Mouse (Mus musculus) ZHBTc4 (cell line): Measurements from ENCODE around the gene Nfat5.
A peak's percentile ranks its signal among the peaks of the same experiment; 100 is the strongest.

Source experiments
- DNase-seq: peaks from one replicate; pipeline ENCODE4 v3.0.0-alpha.2; 2011; ENCODE audit warnings: low read depth, low spot score

Gene Nfat5

DNA sequence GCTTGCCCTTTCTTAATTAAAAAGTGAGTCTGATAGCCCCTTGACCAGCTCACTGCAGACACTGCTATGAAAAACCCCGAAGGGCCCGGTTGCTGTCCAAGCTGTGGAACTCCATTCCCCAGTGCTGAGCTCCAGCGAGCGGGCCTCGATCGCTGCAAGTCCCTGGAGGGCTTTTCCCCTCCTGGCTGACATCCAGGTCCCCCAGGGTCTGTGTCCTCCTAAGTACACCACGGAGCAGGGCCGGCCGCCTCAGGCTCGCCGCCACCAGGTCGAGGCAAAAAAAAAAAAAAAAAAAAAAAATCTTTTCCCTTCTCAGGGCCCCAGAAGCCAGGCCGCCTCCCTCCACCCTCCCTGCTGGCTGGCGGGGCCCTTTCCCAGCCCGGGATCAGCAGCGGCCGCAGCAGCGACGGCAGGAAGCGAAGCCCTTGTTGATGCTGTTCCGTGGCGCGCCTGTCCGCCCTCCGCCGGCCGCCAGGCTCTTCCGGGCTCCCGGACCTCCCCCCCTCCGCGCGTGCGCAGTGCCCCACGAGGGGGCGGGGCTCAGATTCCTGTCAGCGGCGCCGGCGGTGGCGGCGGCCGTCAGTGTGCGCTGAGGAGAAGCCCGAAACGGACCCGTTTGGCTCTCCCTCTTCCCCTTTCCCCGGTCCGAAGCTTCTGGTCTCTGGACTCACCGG is at the start of gene Nfat5:
Gene Nfat5, plus strand, starts transcription at position 543 of the 674 bp plus-strand sequence.
- peak; percentile 97 for DNase-seq

DNA sequence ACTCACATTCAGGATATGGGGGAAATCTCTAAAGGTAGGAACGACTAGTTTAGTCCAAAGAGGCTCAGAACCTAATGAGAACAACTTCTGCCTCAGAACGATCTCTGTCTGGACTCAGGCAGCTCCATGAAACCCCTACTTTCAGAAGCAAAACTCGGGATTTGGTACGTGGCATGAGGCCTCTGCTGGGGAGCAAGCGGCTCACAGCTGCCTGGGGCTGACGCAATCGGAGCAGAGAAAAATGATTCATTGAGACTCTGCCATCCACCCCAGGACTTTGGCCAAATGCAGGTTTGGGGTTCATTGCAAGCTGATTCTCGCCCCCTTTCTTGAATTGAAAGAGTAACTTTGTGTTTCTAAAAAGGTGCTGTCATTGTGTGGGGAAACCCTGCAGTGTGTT is 49.1 kb upstream of the Nfat5 start:
- DNase-seq: no peak

DNA sequence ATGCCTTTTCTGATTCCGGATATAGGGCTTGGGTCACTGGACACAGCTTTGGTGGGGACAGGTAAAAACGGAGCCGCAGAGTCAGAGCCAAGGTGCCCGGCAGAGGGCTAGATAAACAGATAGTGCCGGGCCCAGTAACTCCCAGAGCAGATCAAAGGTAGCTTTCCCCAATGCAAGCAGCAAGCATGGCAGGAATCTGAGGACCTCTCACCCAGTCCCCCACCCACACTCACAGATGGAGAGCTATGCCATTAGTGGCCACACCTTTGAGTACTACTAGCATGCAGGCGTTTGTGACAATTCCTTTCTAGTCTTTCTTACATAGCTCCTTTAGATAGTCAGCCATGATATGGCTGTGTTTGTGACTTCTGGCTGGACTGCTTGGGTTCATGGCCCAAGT is 44.8 kb upstream of the Nfat5 start:
- peak; percentile 25 for DNase-seq

DNA sequence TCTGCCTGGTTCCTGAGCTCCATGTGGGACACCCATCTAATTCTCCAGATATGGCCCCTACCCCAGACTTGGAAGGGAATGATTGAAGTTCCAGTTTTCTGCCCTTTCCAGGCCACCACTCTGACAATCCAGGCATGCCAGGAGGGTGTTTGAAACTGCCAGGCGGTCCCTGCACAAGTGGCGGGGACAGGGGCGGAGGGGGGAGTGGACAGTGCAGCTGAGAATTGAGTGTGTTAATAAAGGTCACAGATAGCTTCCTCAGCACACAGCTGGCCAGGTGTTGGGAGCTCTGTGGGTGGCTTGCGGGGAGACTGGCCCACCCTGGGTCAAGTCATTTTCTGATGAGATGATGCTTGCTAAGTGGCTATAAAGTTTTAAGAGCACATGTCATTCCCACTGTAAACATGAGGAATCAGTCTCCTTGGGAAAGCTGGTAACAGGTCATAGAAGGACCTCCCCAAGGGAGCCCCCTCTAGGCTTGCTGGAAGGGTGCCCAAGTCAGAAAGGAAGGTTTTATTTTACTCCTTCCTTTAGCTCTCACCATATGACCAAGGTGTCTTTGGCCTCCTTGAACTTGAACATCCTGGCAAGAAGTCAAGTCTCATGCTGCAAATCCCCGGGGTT is 41.7 kb upstream of the Nfat5 start:
- no peak for DNase-seq

DNA sequence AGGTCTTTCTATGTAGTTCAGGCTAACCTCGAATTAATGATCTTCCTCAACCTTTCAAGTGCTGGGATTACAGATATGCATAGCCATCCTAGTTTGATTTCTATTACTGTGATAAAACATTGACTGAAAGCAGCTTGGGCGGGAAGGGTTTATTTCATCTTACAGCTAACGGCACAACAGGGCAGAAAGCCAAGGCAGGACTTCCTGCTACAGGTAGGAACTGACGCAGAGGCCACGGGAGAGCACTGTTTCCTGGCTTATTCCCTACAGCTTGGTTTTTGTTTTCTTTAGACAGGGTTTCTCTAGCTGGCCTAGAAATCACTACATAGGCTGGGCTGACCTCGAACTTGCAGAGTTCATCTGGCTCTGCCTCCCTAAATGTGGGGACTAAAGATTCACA is 40.1 kb upstream of the Nfat5 start:
- DNase-seq: no peak

DNA sequence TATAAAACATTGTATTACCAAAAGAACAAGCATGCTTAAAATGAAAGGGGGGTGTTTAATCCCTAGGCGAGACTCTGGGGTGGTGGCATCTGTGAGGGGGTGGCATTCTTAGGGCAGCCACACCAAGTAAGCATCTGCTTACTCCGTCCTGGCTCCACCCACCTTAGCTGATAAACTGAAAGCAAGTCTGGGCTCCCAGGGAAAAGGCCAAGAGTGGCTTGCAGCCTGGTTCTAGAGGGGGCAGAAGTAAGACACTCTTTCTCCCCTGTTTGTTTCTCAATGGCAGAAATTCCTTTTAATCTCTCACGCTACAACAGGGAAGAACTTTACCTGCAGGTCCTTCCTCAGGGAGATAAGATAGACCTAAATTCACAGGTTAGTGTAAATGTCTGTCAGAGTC is 38.9 kb upstream of the Nfat5 start:
- DNase-seq: no peak

DNA sequence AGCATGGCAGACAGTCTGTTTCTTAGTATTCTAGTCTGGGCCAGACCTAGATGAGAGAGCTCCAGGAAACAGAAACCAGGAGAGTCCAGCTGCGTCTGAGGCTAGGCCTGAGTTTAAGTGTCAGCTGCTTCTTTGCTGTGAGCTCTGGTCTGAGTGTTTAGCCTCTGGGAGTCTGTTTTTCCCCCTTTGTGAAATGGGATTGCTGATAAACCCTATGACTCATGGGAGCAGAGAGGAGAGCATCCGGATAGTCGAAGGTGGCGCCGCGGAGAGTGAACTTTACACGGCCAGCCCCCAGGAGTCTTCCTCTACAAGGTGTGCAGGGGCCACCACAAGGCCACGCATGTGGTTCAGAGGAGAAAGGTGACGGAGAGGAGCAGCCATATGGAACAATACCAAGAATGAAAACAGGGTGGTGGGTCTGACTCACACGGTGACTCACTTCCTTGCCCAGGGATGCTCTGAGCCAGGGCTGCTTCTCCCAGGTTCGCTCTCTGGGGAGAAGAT is 38.3 kb upstream of the Nfat5 start:
- DNase-seq: no peak

DNA sequence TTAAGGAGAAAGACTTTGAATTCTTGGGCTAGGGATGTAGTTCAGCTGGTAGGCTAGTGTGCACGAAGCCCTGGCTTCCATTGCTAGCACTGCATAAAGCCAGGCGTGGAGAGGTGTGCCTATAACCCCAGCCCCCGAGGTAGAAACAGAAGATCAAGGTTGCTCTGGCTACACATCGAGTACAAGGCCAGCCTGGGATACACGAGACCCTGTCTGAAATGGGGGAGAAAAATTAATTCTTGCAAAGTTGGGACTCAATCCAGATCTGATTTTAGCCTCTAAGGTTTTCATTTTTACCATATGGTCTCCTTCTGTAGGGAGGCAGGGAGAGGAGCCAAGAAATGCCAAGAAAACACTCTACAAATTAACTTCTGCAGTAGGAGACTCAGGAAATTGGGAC is 36.0 kb upstream of the Nfat5 start:
- DNase-seq: no peak

DNA sequence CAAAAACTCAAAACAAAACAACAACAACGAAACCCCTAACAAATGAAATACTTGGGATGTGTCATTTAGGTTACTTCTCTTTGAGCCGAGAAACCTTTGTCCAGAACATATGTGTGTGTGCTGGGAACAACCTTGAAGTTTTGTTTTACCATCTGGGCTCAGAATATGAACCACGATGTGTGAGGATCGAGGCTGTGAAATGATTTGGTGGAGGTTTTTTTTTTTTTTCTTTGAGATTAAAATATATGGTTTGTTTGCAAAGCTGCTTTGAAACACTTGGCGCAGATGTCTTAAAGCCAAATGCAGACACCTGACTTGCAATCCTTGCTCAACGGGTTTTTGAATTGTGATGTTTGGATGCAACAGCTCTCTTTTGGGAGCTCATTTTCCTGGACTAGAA is 33.1 kb upstream of the Nfat5 start:
- DNase-seq: no peak

DNA sequence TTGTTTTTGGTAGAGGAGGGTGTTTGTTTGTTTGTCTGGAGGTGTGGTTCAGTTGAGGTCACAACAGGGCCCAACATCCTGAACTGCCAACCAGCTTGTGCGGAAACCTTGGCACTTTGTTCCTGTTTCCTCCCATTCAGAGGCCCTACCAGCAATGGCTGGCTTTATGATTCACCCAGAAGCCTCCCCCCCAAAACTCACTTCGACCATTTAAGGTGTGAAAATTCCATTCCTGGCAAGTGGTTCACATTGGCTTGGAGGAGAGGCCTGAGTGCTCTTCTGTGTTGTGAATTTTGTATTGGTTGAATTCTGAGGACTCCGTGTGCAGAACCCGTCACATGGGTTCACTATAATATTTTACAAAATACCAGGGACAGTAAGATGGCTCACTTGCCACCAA is 32.1 kb upstream of the Nfat5 start:
- peak; percentile 19 for DNase-seq

DNA sequence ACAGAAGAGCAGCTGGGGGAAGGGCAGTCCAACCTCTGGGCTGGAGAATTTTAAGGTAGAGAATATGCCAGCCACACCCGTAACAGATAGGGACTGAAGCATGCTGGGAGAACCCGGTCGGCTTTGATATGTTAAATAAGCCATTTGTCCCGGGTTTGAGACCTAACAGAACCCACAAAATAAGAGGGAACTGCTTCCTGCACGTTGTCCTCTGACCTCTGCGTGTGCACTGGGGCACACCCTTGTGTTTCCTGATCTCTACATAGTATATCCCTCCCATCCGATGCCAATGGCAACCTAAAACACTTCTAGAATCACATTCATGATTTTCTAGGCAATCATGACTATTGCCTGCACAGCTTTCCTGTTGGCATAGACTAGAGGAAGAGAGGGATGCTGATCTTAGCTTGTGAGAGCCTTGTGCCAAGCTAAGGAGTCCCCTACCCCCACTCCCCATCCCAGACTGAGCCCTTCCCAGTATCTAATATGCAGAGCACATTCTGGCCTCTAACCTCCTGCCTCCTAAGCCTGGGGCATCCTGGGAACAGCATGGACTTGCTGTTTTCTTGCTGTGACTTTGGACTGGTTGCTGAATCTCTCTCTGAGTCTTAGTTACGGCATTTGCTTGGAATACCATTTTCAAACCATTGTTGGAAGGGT is 31.1 kb upstream of the Nfat5 start:
- peak; percentile 86 for DNase-seq

DNA sequence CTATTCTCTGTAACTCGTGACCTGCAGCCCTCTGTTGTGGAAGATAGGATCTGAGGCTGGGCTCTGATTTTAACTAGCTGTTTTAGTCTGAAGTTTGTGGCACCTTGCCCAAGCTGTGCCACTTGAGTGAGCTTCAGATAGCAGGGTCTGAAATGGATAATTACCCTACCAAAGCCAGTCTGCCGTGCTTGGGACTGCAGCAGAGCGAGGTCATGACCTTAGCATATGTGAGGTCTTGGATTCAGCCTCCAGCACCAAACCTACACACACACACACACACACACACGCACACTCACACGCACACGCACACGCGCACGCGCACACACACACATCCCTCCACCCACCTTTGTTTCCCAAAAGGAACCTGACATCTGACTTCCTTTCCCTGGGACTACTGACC is 27.5 kb upstream of the Nfat5 start:
- peak; percentile 54 for DNase-seq

DNA sequence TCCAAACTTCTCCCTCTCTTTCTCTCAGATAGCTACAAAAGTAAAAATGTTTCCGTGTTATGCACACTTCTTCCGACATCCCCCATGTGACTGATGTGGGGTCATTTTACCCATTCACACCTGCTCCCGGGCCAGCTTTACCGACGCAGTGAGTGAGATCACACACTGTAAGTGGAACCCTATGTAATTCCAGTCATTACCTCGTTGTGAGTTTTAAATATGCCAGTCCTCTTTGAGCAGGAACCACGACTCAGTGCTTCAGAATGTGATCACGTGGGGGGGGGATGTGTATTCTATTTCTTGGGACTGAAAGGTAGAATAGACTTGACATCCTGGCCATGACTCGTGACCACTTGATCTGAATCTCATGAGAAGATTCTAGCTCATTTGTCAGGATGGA is 24.8 kb upstream of the Nfat5 start:
- DNase-seq: no peak

DNA sequence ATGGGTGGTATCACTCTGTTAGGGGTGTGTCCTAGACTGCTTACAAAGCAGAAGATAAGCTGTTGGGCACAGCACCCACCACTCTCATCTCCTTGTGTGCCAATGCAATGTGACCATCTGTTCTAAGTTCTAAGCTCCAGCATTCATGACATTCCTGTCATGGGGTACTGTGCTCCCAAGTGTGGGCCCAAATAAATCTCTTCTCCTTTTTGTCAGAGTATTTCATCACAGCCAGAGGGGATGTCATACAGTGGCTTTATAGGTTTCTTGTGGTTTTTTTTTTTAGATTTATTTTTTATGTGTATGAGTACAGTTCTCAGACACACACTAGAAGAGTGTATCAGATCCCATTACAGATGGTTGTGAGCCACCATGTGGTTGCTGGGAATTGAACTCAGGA is 24.1 kb upstream of the Nfat5 start:
- DNase-seq: no peak

DNA sequence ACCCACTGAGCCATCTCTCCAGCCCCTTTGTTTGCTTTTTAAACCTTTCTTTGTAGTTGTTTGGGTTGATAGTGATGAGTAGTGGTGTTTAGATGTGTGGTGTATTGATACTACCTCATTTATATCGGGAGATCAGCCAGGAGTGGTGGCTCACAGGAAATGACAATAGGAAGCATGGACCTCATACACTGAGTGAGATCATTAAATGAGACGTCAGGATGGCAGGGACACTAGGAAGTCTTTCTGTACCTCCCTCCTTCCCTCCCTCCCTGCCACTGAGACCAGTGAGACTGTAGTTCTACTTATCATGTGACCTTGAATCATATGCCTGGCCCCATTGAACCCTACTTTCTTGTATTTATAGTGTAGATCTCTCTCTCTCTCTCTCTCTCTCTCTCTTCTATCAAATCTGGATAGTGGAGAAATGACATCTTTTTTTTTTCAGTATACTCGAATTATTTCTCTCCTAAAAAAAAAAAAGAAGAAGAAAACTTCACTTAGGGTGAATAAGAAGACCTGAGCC is 23.6 kb upstream of the Nfat5 start:
- DNase-seq: no peak

DNA sequence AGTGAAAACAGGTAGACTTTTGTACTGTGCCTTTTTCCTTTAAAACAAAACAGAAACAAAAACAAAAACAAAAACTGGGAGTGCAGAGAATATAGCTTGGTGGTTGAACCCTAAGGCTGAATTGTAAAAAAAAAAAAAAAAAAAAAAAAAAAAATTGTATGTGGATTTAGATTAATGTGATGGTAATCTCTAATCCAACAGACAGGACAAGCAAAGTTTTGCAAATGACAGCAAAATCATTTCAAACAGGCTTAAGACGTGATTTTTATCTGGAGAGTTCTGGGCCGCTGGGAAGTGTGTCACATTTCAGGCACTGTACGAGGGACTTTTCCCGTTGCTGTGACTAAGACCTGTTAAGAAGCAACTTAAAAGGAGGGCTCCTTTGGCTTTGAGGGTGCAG is 23.0 kb upstream of the Nfat5 start:
- no peak for DNase-seq

DNA sequence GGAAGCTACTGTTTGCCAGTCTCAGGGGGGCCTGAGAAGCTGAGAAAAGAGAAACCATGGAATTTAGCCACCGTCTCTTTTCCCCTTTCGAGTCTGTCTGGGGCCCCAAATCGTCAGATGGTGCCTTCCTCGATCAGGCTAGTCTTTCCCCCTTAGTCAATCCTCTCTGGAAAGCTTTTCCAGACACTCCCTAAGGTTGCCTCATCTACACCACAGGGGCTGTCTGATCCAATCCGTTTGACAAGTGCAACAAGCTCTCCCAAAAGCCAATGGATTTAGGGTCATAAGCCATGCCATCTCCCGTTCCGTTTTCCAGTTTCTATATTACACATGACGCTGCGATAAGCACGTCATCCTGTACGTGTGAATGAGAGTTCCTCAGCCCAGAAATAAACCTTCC is 22.5 kb upstream of the Nfat5 start:
- no peak for DNase-seq

DNA sequence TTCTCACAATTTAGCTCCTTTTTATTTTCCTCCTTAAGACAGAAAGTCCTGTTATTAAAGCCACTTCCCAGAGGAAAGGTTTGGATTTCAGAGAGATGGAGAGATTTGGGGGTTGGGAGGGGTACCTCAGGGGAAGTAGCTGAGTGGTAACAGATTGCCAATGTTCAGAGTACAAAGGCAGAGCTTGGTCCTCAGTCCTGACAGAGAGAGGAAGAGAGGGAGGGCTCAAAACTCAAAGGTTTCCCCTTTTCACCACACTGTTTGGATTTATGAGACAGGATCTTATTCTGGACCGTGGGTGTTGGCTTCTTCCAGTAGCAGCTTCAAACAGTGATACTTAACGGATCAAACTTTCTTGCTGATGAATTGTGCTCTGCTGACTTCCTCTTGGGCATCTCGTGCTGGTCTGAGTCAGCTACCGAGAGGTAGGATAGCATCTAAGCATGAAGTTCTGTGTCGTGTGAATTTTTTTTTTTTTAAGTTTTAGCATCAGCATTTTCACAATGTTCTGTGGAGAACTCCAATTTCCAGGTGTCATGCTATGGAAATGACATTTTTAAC is 15.9 kb upstream of the Nfat5 start:
- DNase-seq: no peak

DNA sequence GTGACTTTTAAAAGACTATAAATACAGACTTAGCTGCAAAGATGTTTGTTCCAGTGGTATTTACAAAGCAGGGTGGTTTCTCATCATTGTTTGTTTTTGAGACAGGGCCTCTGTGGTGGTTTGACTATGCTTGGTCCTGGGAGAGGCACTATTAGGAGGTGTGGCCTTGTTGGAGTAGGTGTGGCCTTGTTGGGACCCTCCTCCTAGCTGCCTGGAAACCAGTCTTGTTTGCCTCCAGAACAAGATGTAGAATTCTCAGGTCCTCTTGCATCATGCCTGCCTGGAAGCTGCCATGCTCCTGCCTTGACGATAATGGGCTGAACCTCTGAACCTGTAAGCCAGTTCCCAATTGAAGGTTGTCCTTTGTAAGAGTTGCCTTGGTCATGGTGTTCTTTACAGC is 14.7 kb upstream of the Nfat5 start:
- peak; percentile 69 for DNase-seq

DNA sequence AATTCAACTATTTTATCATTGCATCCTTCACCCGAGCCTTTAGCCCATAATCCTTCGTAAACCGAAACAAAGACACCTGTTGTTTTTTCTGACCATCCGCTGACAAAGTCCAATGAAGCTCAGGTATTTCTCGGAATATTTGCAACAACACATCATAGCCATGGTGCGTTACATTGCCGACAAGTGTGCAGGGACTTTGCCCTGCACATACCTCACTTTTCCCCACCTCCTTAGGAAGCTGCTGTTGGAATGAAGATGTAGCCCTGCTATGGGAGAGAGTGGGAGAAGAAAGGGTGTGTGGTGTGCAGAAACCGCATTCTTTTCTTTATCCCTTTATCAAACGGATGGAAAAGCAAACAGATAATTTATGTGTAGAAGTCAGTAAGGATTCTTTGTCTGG is 6.6 kb upstream of the Nfat5 start:
- no peak for DNase-seq

DNA sequence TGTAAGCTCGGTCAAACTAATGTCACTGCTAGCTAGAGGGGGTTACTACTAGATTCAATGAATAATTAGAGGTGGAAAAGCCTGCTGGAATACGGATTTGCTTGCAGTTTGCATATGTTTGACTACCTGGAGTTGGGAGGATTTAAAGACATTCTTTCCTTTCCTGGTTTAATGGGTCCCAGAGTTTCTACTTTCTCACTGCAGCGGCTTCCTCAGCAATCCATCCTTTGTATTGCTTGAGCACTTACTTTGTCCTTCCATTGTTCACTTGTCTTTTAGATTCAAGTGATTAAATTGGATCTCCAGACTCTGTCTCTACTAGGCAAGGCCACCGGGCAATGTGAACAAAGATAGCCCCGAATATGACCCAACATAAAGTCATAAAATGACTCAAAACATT is 5.7 kb upstream of the Nfat5 start:
- peak; percentile 93 for DNase-seq

DNA sequence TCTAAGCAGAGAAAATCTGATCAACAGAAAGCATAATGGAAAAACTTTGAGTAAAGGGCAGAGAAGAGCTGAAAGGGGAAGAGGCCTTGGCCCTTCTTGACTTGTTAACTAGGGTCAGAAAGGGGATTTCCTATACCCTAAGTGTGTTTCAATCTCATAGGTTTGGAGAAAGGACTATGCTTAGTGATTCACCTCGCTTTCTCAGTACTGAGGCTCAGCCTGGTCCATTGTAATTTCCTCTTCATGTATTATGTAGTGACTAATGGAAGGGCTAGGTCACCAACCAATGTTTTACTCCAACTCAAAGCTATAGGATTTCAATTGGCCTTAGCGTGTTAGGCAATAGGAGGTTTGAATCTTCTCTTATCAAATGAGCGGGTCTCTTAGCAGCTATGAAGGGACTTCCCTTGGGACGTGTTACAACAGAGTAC is 2.1 kb upstream of the Nfat5 start:
- DNase-seq: no peak
